ENCODE assay signal across 8 mouse cellular contexts in genomic region chr13:105054181-105054940, GRCm38 (mm10). TPM values are rescaled to one million over a fixed set of nuclear protein-coding genes. Genes with fewer than 3 reads are reported as not detected.
A peak's percentile ranks its signal among the peaks of the same experiment; 100 is the strongest.
DNase-seq lines count a peak whose midpoint lies in the region; ATAC-seq and TF ChIP-seq lines count a peak whose summit lies in the region.

Gene Rgs7bp, minus strand, starts transcription at chr13:105054930.

- peak; percentile 85 for ATAC-seq in cerebellum, adult (ENCODE audit: insufficient number of reproducible peaks, low FRiP score, low TSS enrichment)
- peak; percentile 93 for ATAC-seq in forebrain, embryonic 15.5 days (replicated peaks)
- ATAC-seq in liver, embryonic 14.5 days (ENCODE audit: insufficient read depth) = peak; percentile 42
- peak; percentile 87 for ATAC-seq in neural tube, embryonic 11.5 days (ENCODE audit: insufficient read depth, low FRiP score, low TSS enrichment)

- H3K36me3 ChIP-seq in forebrain, embryonic 15.5 days = no peaks in the 10 kb centered on the region
- H3K36me3 ChIP-seq in liver, embryonic 14.5 days (replicated peaks; ENCODE audit: control insufficient read depth, insufficient read depth, low read depth) = no peaks in the 10 kb centered on the region
- H3K36me3 ChIP-seq in neural tube, embryonic 11.5 days (ENCODE audit: control insufficient read depth, insufficient read depth, low read length) = no peaks in the 10 kb centered on the region
- no peaks in the 10 kb centered on the region for H3K36me3 ChIP-seq in testis, adult 2 months (ENCODE audit: control insufficient read depth, insufficient read depth, low read length)

- peak within 1 kb of the TSS; percentile 77 for H3K4me3 ChIP-seq in forebrain, embryonic 15.5 days
- peak within 1 kb of the TSS; percentile 30 to 46 for H3K4me3 ChIP-seq in liver, embryonic 14.5 days (ENCODE audit: insufficient read depth in 1 of 2, low read depth in 2 of 2, low read length in 2 of 2)
- H3K4me3 ChIP-seq in neural tube, embryonic 11.5 days (ENCODE audit: low read depth, low read length) = peak within 1 kb of the TSS; percentile 58
- H3K4me3 ChIP-seq in testis, adult 2 months (ENCODE audit: control insufficient read depth, low read depth, low read length) = peak within 1 kb of the TSS; percentile 62

- H3K27ac ChIP-seq in forebrain, embryonic 15.5 days (replicated peaks) = peak within 1 kb of the TSS; percentile 92
- no peak within 1 kb of the TSS for H3K27ac ChIP-seq in liver, embryonic 14.5 days
- 0 out of 2 replicates have a peak within 1 kb of the TSS, but pooled peaks have one; percentile 2 for H3K27ac ChIP-seq in neural tube, embryonic 11.5 days (ENCODE audit: low read depth, low read length)
- no peak within 1 kb of the TSS for H3K27ac ChIP-seq in testis, adult 2 months (ENCODE audit: control insufficient read depth, insufficient read depth, low read depth, low read length)

- H3K9me3 ChIP-seq in forebrain, embryonic 15.5 days = no peaks in the 10 kb centered on the region
- no peaks in the 10 kb centered on the region for H3K9me3 ChIP-seq in liver, embryonic 14.5 days (ENCODE audit: control insufficient read depth, low read length)
- no peaks in the 10 kb centered on the region for H3K9me3 ChIP-seq in neural tube, embryonic 11.5 days (ENCODE audit: control insufficient read depth, low read length)

- H3K9ac ChIP-seq in forebrain, embryonic 15.5 days (replicated peaks) = peak within 1 kb of the TSS; percentile 82
- H3K9ac ChIP-seq in liver, embryonic 14.5 days (replicated peaks) = no peak within 1 kb of the TSS
- peak within 1 kb of the TSS; percentile 64 for H3K9ac ChIP-seq in neural tube, embryonic 11.5 days (ENCODE audit: low read length)

- TF ChIP-seq POLR2A in testis, adult 2 months (IDR thresholded peaks at IDR 0.05; ENCODE audit: control insufficient read depth, low read depth, low read length) = no peak

- H3K4me1 ChIP-seq in forebrain, embryonic 15.5 days = peaks cover 19% of the 10 kb centered on the region
- peaks cover 0 to 2% of the 10 kb centered on the region in 2 experiments; a peak in 1 of 4 replicates for H3K4me1 ChIP-seq in liver, embryonic 14.5 days (replicated peaks; ENCODE audit: control insufficient read depth in 2 of 2, insufficient read depth in 2 of 2, low read length in 1 of 2)
- H3K4me1 ChIP-seq in neural tube, embryonic 11.5 days (ENCODE audit: control insufficient read depth, insufficient read depth, low read length) = no peaks in the 10 kb centered on the region
- peaks cover 6% of the 10 kb centered on the region; the same call in 1 of the 2 replicates for H3K4me1 ChIP-seq in testis, adult 2 months (ENCODE audit: control insufficient read depth, insufficient read depth, low read length)

- TF ChIP-seq CTCF in liver, embryonic 14.5 days (IDR thresholded peaks at IDR 0.05; ENCODE audit: low read depth) = no peak
- TF ChIP-seq CTCF in testis, adult 2 months (IDR thresholded peaks at IDR 0.05; ENCODE audit: control insufficient read depth, insufficient read depth, insufficient replicate concordance, low read depth, low read length) = no peak

- under 1% methylated on average over 75 of the region's 75 CpGs for WGBS in forebrain, embryonic 15.5 days
- WGBS in liver, embryonic 14.5 days (ENCODE audit: insufficient replicate concordance) = under 1% methylated on average over 70 of the region's 75 CpGs
- under 1% methylated on average over 58 of the region's 75 CpGs for WGBS in neural tube, embryonic 11.5 days

- H3K4me2 ChIP-seq in forebrain, embryonic 15.5 days (replicated peaks) = peak within 1 kb of the TSS; percentile 79
- peak within 1 kb of the TSS; percentile 61 for H3K4me2 ChIP-seq in liver, embryonic 14.5 days (ENCODE audit: low read depth)
- peak within 1 kb of the TSS; percentile 82 for H3K4me2 ChIP-seq in neural tube, embryonic 11.5 days (ENCODE audit: low read depth)

- TF ChIP-seq EP300 in liver, embryonic 14.5 days (IDR thresholded peaks at IDR 0.05; ENCODE audit: low read depth) = no peak

- H3K27me3 ChIP-seq in forebrain, embryonic 15.5 days = 0 out of 2 replicates have a peak, but pooled peaks cover 3% of the 10 kb centered on the region
- peaks cover 38% of the 10 kb centered on the region for H3K27me3 ChIP-seq in liver, embryonic 14.5 days (ENCODE audit: control insufficient read depth, insufficient read depth, low read length)
- peaks cover 9% of the 10 kb centered on the region; the same call in 1 of the 2 replicates for H3K27me3 ChIP-seq in neural tube, embryonic 11.5 days (ENCODE audit: control insufficient read depth, insufficient read depth, low read length)
- no peaks in the 10 kb centered on the region for H3K27me3 ChIP-seq in testis, adult 2 months (ENCODE audit: control insufficient read depth, insufficient read depth, low read length)

- DNase-seq in CD4-positive, CD25-positive, alpha-beta regulatory T cell, adult 2 months (ENCODE audit: low read depth, low spot score) = peak; percentile 63
- DNase-seq in heart, postnatal 10 days = peak; percentile 77
- peak; percentile 71 to 78 for DNase-seq in kidney, postnatal 4 days
- DNase-seq in liver, embryonic 14.5 days (ENCODE audit: low read depth in 3 of 3, low spot score in 3 of 3) = no peak
- peak; percentile 81 for DNase-seq in neural tube, embryonic 11.5 days (ENCODE audit: low spot score)

- intact Hi-C loops in heart, postnatal 10 days (cut with DNase I) = loop anchor here (5.0 kb wide), 3 partner anchors 168 to 767 kb away; partner anchors contain the start of gene Adamts6

RNA-seq across cellular contexts. Expression of gene Rgs7bp, which starts in this region (rescaled TPM):
- 5.2 TPM in 2 replicates for polyA plus RNA-seq in forebrain, embryonic 15.5 days (2015; fragmentation: Nextera tagmentation; extraction: Ambion mirVana)
- total RNA-seq in heart, postnatal 10 days (2021) = 1 to 10 TPM; 4.7 to 5.8 TPM
- polyA plus RNA-seq in liver, embryonic 14.5 days (2012; rRNA removed) = 0.17 and 0.23 TPM in 2 replicates
- 0.20 and 0.24 TPM in 2 replicates for polyA plus RNA-seq in liver, embryonic 14.5 days (2014; fragmentation: Nextera tagmentation; extraction: Ambion mirVana)
- 1.7 and 2.3 TPM in 2 replicates for polyA plus RNA-seq in neural tube, embryonic 11.5 days (2014; fragmentation: Nextera tagmentation; extraction: Ambion mirVana)
- 0.08 and 0.11 TPM in 2 replicates for polyA plus RNA-seq in testis, adult 2 months (2012; rRNA removed)

Comparison
In these comparisons a context has a peak if more than half of its experiments do, and no peak if none do; other contexts are left out.
1. Peak in ATAC-seq, H3K4me3 ChIP-seq and H3K4me2 ChIP-seq in liver, embryonic 14.5 days; RNA of the gene not detected or under 1 TPM.
2. DNase-seq: peak in CD4-positive, CD25-positive, alpha-beta regulatory T cell, adult 2 months (single experiment), heart, postnatal 10 days (2 of 2), kidney, postnatal 4 days (2 of 2) and neural tube, embryonic 11.5 days (single experiment); none in liver, embryonic 14.5 days (0 of 3).
3. ATAC-seq: peak in every context shown above with its lines; median percentile 93 in forebrain, embryonic 15.5 days; 87 in neural tube, embryonic 11.5 days; 85 in cerebellum, adult; 42 in liver, embryonic 14.5 days.
4. H3K27ac ChIP-seq: peak in forebrain, embryonic 15.5 days (single experiment) and neural tube, embryonic 11.5 days (single experiment); none in liver, embryonic 14.5 days (single experiment) and testis, adult 2 months (single experiment).
5. Peak in every context shown above with its lines, with median percentiles within 50 percentile points of each other: H3K4me2 ChIP-seq and H3K4me3 ChIP-seq.